Mouse (Mus musculus): ENCODE results near the gene Kbtbd7.
"Not testable (repeated sequence)": the region's sequence is repeated elsewhere in the genome, so short reads cannot be mapped to it uniquely, and the experiment has no call there.

Gene Kbtbd7

GRCm38 (mm10) chr14:79425979-79426729 lies at the start of gene Kbtbd7:
TSS of gene Kbtbd7 (plus strand) at chr14:79426511.
- DNase-seq (ENCODE audit: low spot score): peak; percentile 79

- no peak for DNase-seq (ENCODE audit: low spot score)
Measured at GRCm38 (mm10) chr14:79377041-79377440, 49.3 kb upstream of the Kbtbd7 start.

GRCm38 (mm10) chr14:79383120-79383519 lies 43.2 kb upstream of the Kbtbd7 start:
- no peak for DNase-seq (ENCODE audit: low spot score)

GRCm38 (mm10) chr14:79388304-79388703 lies 38.0 kb upstream of the Kbtbd7 start:
- DNase-seq (ENCODE audit: low spot score): no peak

DNA sequence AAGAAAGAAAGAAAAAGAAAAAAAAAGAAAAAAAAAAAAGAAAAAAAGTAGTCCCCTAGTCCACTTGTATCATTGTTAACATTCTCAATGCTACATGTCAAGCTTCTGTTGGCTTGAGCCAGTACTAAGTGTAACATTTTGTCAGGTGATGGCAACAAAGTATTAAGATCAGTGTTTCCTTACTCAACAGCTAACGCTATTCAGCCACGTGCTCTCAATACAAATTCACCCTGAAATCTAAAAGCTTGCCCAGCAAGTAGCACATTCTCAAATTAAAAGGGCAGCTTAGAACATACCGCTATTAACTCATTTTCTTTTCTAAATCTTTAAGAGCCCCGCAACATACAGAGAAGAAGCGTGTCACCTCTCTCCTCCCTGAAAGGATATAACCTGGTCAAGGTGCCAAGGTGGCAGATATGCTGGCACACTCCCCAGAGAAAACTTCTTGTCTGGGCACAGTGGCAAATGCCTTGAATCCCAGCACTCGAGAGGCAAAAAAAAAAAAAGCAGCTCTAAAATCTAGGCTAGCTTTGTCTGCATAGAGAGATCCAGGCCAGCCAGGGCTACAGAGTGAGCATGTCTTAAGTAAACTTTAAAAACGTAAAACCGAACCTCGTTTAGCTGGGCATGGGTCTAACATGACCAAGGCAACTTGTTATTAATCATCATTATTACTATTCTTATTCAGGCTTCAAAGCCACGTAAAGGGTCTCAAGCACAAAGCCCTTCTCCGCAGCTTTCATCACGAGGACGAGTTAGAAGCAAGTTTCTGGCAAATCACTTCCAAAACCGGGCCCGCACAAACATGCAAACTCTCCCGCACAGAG lies 36.7 kb upstream of the Kbtbd7 start:
- no peak for DNase-seq (ENCODE audit: low spot score)

- DNase-seq (ENCODE audit: low spot score): peak; percentile 88
Measured at GRCm38 (mm10) chr14:79390265-79390926, 35.9 kb upstream of the Kbtbd7 start, which contains the start of gene Naa16. TSS of gene Naa16 (minus strand) at chr14:79390778.

DNA sequence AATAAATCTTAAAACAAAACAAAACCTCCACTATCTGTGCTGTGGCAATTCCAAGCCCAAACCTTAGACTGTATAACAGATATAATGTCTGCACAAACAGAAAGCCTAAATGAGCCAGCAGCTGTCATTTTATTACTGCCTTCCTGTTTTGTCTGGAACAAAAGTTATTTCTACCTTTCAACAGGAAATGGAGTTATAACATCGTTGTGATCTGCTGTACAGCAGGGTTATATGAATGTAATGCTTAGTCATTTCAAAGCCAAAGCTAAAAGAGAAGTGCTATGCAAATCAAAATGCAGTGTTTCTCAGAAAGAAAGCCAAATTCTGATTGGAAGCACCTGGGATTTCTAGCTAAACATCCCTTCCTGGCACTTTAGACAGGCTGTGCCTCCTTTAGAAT lies 33.0 kb upstream of the Kbtbd7 start:
- no peak for DNase-seq (ENCODE audit: low spot score)

DNA sequence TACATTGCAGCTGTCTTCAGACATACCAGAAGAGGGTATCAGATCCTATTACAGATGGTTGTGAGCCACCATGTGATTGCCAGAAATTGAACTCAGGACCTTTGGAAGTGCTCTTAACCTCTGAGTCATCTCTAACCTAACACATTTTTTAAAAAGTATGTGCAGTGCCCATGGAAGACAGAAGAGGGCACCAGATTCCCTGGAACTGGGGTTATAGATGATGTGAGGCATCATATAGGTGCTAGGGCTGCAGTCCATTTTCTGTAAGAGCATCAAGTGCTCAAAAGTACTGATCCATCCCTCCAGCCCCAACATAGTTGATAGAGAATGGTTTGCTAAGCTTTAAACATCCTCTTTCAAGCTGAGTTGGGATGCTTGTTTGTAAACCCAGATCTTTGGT lies 31.7 kb upstream of the Kbtbd7 start:
- DNase-seq (ENCODE audit: low spot score): no peak

DNA sequence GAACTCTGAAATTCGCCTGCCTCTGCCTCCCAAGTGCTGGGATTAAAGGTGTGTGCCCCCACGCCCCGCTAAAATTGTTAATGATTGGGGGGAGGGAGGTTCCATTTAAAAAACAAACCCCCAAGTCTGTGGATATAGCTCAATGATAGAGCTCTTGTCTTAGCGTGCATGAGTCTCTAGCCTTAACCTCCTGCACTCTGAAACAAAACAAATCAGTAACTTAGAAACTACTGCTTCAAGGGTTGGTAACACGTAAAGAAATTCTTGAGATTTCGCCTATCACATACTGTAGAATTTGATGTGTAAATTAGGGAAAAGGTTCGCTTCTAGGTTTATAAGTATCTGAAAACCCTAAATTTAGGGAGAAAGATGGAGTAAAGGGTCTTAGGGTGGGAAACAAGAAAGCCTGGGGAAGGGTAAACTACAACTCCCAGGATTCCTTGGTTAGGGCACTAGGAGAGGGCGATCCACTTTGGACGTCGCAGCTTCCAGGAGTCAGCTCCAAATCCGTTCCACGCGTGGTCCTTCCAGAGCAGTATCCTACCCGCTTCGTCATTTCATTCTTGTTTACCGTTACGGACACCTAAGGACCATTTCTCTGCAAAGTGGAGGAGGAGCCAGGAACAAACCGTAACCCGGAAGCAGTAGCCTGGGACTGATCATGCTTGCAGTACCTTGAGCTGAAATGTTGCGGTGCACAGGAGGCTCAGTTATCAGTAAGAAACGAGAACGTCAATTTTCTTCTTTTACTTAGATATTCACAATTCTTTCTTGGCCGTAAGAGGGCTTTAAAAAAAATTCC lies 28.8 kb upstream of the Kbtbd7 start, which contains the start of gene Mtrf1:
Gene Mtrf1 (plus strand): TSS at position 452 of the 802 bp plus-strand sequence.
- peak; percentile 39 for DNase-seq (ENCODE audit: low spot score)

GRCm38 (mm10) chr14:79407641-79408040 lies 18.7 kb upstream of the Kbtbd7 start:
- DNase-seq (ENCODE audit: low spot score): no peak

GRCm38 (mm10) chr14:79409278-79409830 lies 17.0 kb upstream of the Kbtbd7 start:
- no peak for DNase-seq (ENCODE audit: low spot score)

DNA sequence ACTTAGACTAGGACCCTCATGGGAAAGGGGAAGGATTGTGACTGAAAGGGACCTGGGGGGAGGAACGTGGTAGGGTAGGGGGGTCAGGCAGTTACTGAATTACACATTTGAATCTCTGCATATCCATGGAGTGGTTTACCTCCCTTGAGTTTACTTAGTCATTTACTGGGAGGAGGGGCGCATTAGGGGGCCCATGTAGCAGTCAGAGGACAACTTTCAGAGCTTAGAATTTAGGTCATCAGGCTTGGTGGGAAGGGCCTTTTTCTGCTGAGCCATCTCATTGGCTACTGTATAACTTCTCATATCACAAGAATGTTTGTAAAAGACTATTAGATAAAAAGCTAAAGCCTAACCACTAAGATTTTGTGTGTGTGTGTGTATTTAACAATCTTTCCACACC lies 15.6 kb upstream of the Kbtbd7 start:
- DNase-seq (ENCODE audit: low spot score): no peak

GRCm38 (mm10) chr14:79413121-79413520 lies 13.2 kb upstream of the Kbtbd7 start:
- DNase-seq (ENCODE audit: low spot score): no peak

- DNase-seq (ENCODE audit: low spot score): no peak
Measured at GRCm38 (mm10) chr14:79420083-79420685, 6.1 kb upstream of the Kbtbd7 start.

DNA sequence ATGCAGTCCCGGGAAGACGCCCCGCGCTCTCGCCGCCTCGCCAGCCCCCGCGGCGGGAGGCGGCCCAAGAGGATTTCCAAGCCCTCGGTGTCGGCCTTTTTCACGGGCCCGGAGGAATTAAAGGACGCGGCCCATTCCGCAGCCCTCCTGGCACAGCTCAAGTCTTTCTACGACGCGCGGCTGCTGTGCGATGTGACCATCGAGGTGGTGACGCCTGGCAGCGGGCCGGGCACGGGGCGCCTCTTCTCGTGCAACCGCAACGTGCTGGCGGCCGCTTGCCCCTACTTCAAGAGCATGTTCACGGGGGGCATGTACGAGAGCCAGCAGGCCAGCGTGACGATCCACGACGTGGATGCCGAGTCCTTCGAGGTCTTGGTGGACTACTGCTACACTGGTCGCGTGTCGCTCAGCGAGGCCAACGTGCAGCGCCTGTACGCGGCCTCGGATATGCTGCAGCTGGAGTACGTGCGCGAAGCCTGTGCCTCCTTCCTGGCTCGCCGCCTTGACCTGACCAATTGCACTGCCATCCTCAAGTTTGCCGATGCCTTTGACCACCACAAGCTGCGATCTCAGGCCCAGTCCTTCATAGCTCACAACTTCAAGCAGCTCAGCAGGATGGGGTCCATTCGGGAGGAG lies 537 bp downstream of the Kbtbd7 start:
- DNase-seq (ENCODE audit: low spot score): not testable (repeated sequence)

DNA sequence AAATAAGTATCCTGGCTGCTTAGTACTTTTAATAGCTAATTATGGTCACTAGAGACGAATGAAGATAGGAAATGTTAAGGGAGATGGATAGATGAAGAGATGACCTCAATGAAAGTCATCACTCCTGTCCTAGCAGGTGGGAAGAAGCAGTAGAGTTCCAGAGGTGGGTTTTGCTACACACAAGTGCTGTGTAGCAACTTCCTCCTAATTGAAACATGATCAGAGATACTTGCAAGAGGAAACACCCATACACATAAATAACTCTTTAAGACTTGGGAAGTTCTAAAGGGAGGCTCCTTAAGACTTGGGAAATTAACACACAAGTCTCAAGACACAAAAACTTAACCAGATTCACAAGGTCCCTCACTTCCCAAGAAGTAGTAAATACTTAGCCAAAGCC lies 7.8 kb downstream of the Kbtbd7 start:
- DNase-seq (ENCODE audit: low spot score): no peak

- DNase-seq (ENCODE audit: low spot score): no peak
Measured at GRCm38 (mm10) chr14:79440655-79441054, 14.3 kb downstream of the Kbtbd7 start.

DNA sequence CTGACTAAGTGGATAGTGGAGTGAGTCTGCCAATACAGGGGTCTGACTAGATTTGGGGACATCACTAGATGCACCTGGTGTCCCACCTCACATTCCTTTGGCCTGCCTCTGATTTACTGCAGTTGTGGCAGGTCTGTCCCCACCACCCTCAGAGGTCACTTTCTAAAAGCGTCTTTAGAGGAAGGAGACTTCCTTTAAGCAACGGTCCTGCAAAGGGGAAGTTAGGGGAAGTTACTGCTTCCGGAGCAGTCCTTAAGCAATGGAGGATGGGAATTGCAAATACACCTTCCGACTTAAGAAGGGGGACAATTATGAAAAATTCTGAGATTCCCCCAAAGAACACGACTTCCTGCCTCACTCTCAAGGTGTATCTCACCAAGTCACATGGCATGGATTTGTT lies 15.1 kb downstream of the Kbtbd7 start:
- no peak for DNase-seq (ENCODE audit: low spot score)

DNA sequence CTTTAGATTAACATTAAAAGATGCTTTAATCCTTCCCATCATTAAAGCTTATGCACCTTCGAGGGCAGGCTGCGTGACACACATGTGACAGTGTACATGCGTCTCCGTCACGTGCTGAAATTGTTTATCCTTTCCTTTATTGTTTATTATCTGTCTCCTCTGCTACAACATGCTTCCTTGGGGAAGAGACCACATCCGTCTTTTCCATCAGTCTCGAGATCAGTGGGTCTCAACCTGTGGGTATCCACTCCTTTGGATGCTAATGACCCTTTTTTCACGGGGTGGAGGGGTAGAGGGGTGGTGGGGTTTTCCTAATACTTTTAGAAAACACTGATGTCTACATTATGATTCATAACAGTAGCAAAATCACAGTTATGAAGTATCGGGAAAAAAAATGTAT lies 18.3 kb downstream of the Kbtbd7 start:
- no peak for DNase-seq (ENCODE audit: low spot score)

DNA sequence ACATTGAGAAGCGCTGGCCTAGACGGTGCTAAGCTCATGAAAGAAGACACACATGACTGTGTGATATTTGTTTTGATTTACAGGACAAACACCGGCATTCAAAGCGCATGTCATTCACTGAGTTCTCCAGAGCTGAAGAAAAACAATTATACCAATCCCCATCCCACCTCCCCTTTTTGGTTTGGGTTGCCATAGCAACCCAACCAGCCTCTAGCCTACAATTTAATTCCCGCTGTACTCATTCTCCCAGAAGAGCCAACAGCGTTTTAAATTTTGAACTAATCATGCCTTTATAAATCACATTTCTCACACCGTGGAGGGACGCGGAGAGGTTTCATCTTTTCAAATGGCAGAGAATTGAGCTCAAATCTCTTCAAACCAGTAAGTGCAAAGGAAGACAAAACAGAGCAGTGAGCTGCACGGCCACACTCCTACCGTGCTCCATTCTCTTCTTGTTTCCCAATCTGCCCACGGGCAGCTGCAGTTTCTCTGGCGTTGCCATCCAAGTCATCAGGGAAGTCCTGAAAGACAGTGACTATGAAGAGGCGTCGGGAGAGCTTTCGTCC lies 18.8 kb downstream of the Kbtbd7 start:
- DNase-seq (ENCODE audit: low spot score): no peak
